Mouse (Mus musculus) C2C12 (cell line): ENCODE data around the gene Muc5ac.

Experiments
- CTCF ChIP-seq: IDR thresholded peaks from one replicate; pipeline ENCODE4 v1.5.1; 2011; ENCODE audit not compliant: control insufficient read depth, insufficient read depth, insufficient read length
- MAX ChIP-seq: IDR thresholded peaks from one replicate; pipeline ENCODE4 v1.6.1; 2011; ENCODE audit warnings: mild to moderate bottlenecking, control low read depth
- MYOD1 ChIP-seq: IDR thresholded peaks from one replicate; pipeline ENCODE4 v1.6.1; 2011; ENCODE audit warnings: low read depth; ENCODE audit not compliant: control insufficient read depth, insufficient read length

GRCm38 (mm10) chr7:141836423-141836822, 47.7 kb downstream of the Muc5ac start:
- TF ChIP-seq CTCF (no peak), MAX (no peak), MYOD1 (no peak)
